ENCODE assay signal across 8 mouse cellular contexts in the genomic region with DNA sequence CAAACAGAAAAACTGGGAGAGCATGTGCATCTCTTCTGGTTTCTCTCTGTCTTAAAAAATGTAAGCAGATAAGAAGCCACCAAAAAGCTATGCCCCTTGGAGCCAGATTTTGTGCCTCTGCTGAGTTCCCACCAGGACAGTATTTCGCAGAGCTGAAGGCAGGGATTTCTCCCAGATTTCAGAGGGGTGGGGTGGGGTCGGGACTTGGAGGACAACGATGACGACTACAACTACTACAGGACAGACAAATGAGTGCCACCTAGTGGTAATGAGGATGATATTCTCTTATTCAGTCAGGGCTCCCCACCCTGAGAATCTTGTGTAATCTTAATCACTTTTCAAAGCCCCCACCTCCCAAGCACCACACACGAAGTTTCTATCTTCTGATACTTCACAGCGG. TPM values are rescaled to one million over a fixed set of nuclear protein-coding genes. Genes with fewer than 3 reads are reported as not detected.
DNase-seq lines count a peak whose midpoint lies in the region; ATAC-seq lines count a peak whose summit lies in the region.

No protein-coding gene starts in this region.

- peaks cover 3% of the 10 kb centered on the region; the same call in 1 of the 2 replicates for H3K4me1 ChIP-seq in hindbrain, embryonic 16.5 days (ENCODE audit: control insufficient read depth, insufficient read depth, low read depth, low read length)

- no peaks in the 10 kb centered on the region for H3K9me3 ChIP-seq in hindbrain, embryonic 16.5 days (ENCODE audit: control insufficient read depth, low read length)

- H3K4me2 ChIP-seq in hindbrain, embryonic 16.5 days (ENCODE audit: low read length): 0 out of 2 replicates have a peak overlapping the region, but pooled peaks have one; percentile 20

- no peak overlapping the region for H3K27ac ChIP-seq in hindbrain, embryonic 16.5 days (ENCODE audit: low read depth, low read length)

- no peaks in the 10 kb centered on the region for H3K27me3 ChIP-seq in hindbrain, embryonic 16.5 days (replicated peaks; ENCODE audit: control insufficient read depth, insufficient read depth, low read length)

- 0 out of 2 replicates have a peak, but pooled peaks have one; percentile 22 for ATAC-seq in hindbrain, embryonic 16.5 days

- DNase-seq in gastrocnemius, adult 18-20 months (ENCODE audit: low spot score): peak; percentile 11
- DNase-seq in gastrocnemius, postnatal 14 days: no peak
- DNase-seq in 416B (ENCODE audit: low read depth): peak; percentile 55
- DNase-seq in embryo, embryonic 10.5 days (ENCODE audit: low spot score): peak; percentile 68
- DNase-seq in naive thymus-derived CD4-positive, alpha-beta T cell, adult 2 months (ENCODE audit: low read depth): peak; percentile 46
- DNase-seq in layer of hippocampus, adult 8-10 months (ENCODE audit: low spot score in 2 of 2): no peak
- no peak for DNase-seq in c-Kit-positive CD71-positive TER-119-positive erythroid progenitor cells, embryonic 14.5 days (ENCODE audit: low spot score)

- no peak overlapping the region for H3K9ac ChIP-seq in hindbrain, embryonic 16.5 days (ENCODE audit: low read depth, low read length)

- H3K36me3 ChIP-seq in hindbrain, embryonic 16.5 days (ENCODE audit: control insufficient read depth, insufficient read depth, low read length): no peaks in the 10 kb centered on the region

- no peak overlapping the region for H3K4me3 ChIP-seq in hindbrain, embryonic 16.5 days (ENCODE audit: low read length)

- WGBS in hindbrain, embryonic 16.5 days: 34% methylated on average over 6 of the region's 6 CpGs

- intact Hi-C loops in gastrocnemius, postnatal 14 days (cut with DNase I; ENCODE audit: low total_unique reads): no loop called here

RNA-seq across cellular contexts. Expression of a gene that starts 1.0 kb away (rescaled TPM):
- not detected for total RNA-seq in gastrocnemius, adult 18-20 months (2021)
- under 1 TPM in 1 of 2 experiments, not detected in 1; 0.18 TPM for total RNA-seq in gastrocnemius, postnatal 14 days (2021)
- polyA plus RNA-seq in hindbrain, embryonic 16.5 days (2015; fragmentation: Nextera tagmentation; extraction: Ambion mirVana): 26.4 and 34.9 TPM in 2 replicates
- under 1 TPM; 0.39 to 0.89 (median 0.72) TPM for total RNA-seq in layer of hippocampus, adult 8-10 months (2022)

RNA-seq across cellular contexts. Expression of a gene that starts 52.2 kb away (rescaled TPM):
- not detected for total RNA-seq in gastrocnemius, adult 18-20 months (2021)
- not detected for total RNA-seq in gastrocnemius, postnatal 14 days (2021)
- polyA plus RNA-seq in hindbrain, embryonic 16.5 days (2015; fragmentation: Nextera tagmentation; extraction: Ambion mirVana): 0.14 and 0.17 TPM in 2 replicates
- not detected for total RNA-seq in layer of hippocampus, adult 8-10 months (2022)

Comparison
In these comparisons a context has a peak if more than half of its experiments do, and no peak if none do; other contexts are left out.
1. DNase-seq: peak in gastrocnemius, adult 18-20 months (single experiment), 416B (single experiment), embryo, embryonic 10.5 days (single experiment) and naive thymus-derived CD4-positive, alpha-beta T cell, adult 2 months (single experiment); none in gastrocnemius, postnatal 14 days (single experiment), layer of hippocampus, adult 8-10 months (0 of 2) and c-Kit-positive CD71-positive TER-119-positive erythroid progenitor cells, embryonic 14.5 days (single experiment).